Mouse (Mus musculus) heart, embryonic 16.5 days (tissue): ENCODE measurements around the gene Mmp17. TPM values are rescaled to one million over a fixed set of nuclear protein-coding genes. Genes with fewer than 3 reads are reported as not detected.

Source experiments
- polyA plus RNA-seq: library from polyadenylated mRNA; unstranded; fragments of >200 nt; fragmentation: Nextera tagmentation; extraction: Ambion mirVana; gene quantifications from 2 replicates; pipeline ENCODE4 v1.2.1, GENCODE M21; 2015

Gene Mmp17
- polyA plus RNA-seq, 1 experiment from 2014 or later, result 1.5 TPM

Other genes with a start within 250 kb of the Mmp17 start
- 22.4 and 24.4 TPM in 2 replicates for gene Sfswap, start 82.9 kb upstream of the Mmp17 start, polyA plus RNA-seq
- gene Zfp11, start 85.9 kb downstream of the Mmp17 start, polyA plus RNA-seq, result 4.4 and 4.6 TPM in 2 replicates
- not detected in 2 replicates for gene Sept14, start 124.3 kb downstream of the Mmp17 start, polyA plus RNA-seq
- 152 and 161 TPM in 2 replicates for gene Mrps17, start 131.3 kb downstream of the Mmp17 start, polyA plus RNA-seq
- gene Nipsnap2, start 140.9 kb downstream of the Mmp17 start, polyA plus RNA-seq, result 398 and 419 TPM in 2 replicates
- gene Psph, start 203.3 kb downstream of the Mmp17 start, polyA plus RNA-seq, result 27.7 and 33.4 TPM in 2 replicates